Mouse (Mus musculus): ENCODE data around the gene Rhbdf1. TPM values are rescaled to one million over a fixed set of nuclear protein-coding genes. Genes with fewer than 3 reads are reported as not detected.
"Not testable (repeated sequence)": the region's sequence is repeated elsewhere in the genome, so short reads cannot be mapped to it uniquely, and the experiment has no call there.

Gene Rhbdf1
- polyA plus RNA-seq, 1 experiment from 2014 or later: 57.6 TPM

- Histone ChIP-seq H3K4me1 (peaks cover 33% of the 10 kb centered on the region), H3K4me3 (replicated peaks) (no peak overlapping the region), H3K9me3 (no peaks in the 10 kb centered on the region), H3K27ac (no peak overlapping the region), H3K27me3 (replicated peaks) (no peaks in the 10 kb centered on the region), H3K4me2 (no peak overlapping the region), H3K9ac (no peak overlapping the region), H3K36me3 (peaks cover 37% of the 10 kb centered on the region)
- WGBS: 29% methylated on average over 8 of the region's 8 CpGs
- ATAC-seq (ENCODE audit: insufficient read depth, low FRiP score, low read depth): no peak
These were observed 5.2 kb downstream of the Rhbdf1 start for GRCm38 (mm10) chr11:32216851-32217250.

- H3K9me3 ChIP-seq: no peaks in the 10 kb centered on the region
- peaks cover 28% of the 10 kb centered on the region for H3K4me1 ChIP-seq
- 91% methylated on average over 18 of the region's 18 CpGs for WGBS
- H3K27ac ChIP-seq: no peak overlapping the region
- H3K4me3 ChIP-seq (replicated peaks): no peak overlapping the region
- no peak for ATAC-seq (ENCODE audit: insufficient read depth, low FRiP score, low read depth)
- no peak overlapping the region for H3K4me2 ChIP-seq
- H3K36me3 ChIP-seq: peaks cover 47% of the 10 kb centered on the region
- no peaks in the 10 kb centered on the region for H3K27me3 ChIP-seq (replicated peaks)
- H3K9ac ChIP-seq: no peak overlapping the region
These were observed 6.5 kb downstream of the Rhbdf1 start for GRCm38 (mm10) chr11:32215372-32216162.

GRCm38 (mm10) chr11:32210623-32211022 lies 11.5 kb downstream of the Rhbdf1 start:
- H3K4me3 ChIP-seq (replicated peaks): no peak overlapping the region
- ATAC-seq (ENCODE audit: insufficient read depth, low FRiP score, low read depth): no peak
- no peak overlapping the region for H3K4me2 ChIP-seq
- peaks cover 5% of the 10 kb centered on the region; the same call in 1 of the 2 replicates for H3K4me1 ChIP-seq
- 79% methylated on average over 9 of the region's 9 CpGs for WGBS
- peaks cover 77% of the 10 kb centered on the region for H3K36me3 ChIP-seq
- no peak overlapping the region for H3K27ac ChIP-seq
- no peaks in the 10 kb centered on the region for H3K9me3 ChIP-seq
- H3K9ac ChIP-seq: no peak overlapping the region
- no peaks in the 10 kb centered on the region for H3K27me3 ChIP-seq (replicated peaks)

- Histone ChIP-seq H3K9ac (peak within 1 kb of the TSS; percentile 42), H3K4me3 (replicated peaks) (peak within 1 kb of the TSS; percentile 57), H3K9me3 (no peaks in the 10 kb centered on the region), H3K36me3 (peaks cover 30% of the 10 kb centered on the region), H3K27ac (peak within 1 kb of the TSS; percentile 70), H3K4me1 (peaks cover 10% of the 10 kb centered on the region), H3K27me3 (replicated peaks) (no peaks in the 10 kb centered on the region), H3K4me2 (peak within 1 kb of the TSS; percentile 80)
- under 1% methylated on average over 52 of the region's 52 CpGs for WGBS
- ATAC-seq (ENCODE audit: insufficient read depth, low FRiP score, low read depth): peak; percentile 100
These were observed 16.8 kb downstream of the Rhbdf1 start, which contains the start of gene Snrnp25 for GRCm38 (mm10) chr11:32205058-32205873. Gene Snrnp25 (plus strand): TSS chr11:32205415.

DNA sequence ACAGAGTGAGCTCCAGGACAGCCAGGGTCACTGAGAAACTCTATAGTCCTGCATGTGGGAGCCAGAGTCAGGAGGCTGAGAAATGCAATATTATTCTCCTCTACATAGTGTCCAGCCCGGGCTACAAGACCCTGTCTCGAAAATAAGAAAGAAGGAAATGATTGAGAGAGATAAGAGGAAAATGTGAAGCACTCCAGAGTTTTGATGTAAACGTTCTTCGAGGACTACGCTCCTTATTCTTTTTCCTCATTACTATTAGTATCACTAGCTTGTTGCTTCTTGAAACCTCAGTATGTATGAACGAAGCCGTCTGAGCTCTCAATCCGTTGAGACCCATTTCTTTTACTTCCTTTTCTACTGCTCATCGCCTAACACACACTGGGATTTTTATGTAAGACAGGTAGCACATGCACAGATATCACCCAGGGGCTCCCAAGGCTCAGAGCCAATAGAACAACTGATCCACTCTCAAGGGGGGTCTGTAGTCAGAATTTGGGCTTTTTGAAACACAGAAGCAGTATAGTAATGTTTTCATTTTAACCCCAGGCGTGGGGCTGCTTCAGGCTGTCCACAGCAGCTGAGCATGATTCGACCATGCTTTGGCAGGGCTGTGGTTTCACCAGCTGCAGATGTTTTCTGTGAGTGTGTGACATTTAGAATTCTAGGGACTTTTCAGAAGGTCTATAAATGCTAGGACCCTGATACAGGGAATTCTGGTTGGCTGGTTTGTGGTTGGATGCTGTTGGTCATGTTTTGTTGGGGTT lies 20.0 kb downstream of the Rhbdf1 start:
- no peak for ATAC-seq (ENCODE audit: insufficient read depth, low FRiP score, low read depth)
- Histone ChIP-seq H3K4me3 (replicated peaks) (no peak overlapping the region), H3K4me1 (peaks cover 10% of the 10 kb centered on the region), H3K27ac (no peak overlapping the region), H3K4me2 (no peak overlapping the region), H3K9me3 (no peaks in the 10 kb centered on the region), H3K36me3 (no peaks in the 10 kb centered on the region), H3K27me3 (replicated peaks) (no peaks in the 10 kb centered on the region), H3K9ac (no peak overlapping the region)
- WGBS: 74% methylated on average over 11 of the region's 11 CpGs

GRCm38 (mm10) chr11:32200992-32201391 lies 21.1 kb downstream of the Rhbdf1 start:
- not testable (repeated sequence) for H3K4me1 ChIP-seq; H3K36me3 ChIP-seq; H3K4me2 ChIP-seq; H3K27ac ChIP-seq; H3K4me3 ChIP-seq (replicated peaks); H3K27me3 ChIP-seq (replicated peaks); H3K9me3 ChIP-seq; ATAC-seq (ENCODE audit: insufficient read depth, low FRiP score, low read depth); H3K9ac ChIP-seq
- 44% methylated on average over 1 of the region's 1 CpGs for WGBS

DNA sequence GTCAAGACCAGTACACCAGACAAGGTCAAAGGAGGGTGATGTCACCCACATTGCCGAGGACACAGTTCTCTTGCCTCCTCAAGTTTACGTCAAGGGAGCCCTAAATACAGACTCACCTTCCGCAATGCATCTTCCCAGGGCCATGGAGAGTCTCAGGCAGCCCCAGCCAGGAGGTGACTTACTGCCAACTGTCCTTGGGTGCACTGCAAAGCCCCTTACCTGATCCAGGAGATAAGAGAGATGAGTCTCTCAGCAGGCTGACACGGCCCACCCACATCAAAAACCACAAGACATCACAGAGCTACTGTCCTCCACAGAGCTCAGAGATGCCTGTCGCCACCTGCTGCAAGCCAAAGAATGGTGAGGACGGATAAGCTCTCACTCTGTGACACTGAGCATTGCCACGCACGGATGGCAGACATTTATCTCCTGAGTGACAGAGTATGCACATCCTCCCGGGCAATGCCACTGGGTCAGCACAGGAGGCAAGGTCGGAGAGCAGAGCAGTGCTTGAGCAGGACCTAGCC lies 22.0 kb downstream of the Rhbdf1 start, which contains the start of gene Il9r:
Gene Il9r (minus strand): TSS at position 205 of the 527 bp plus-strand sequence.
- ATAC-seq (ENCODE audit: insufficient read depth, low FRiP score, low read depth): no peak
- Histone ChIP-seq H3K4me3 (replicated peaks) (no peak within 1 kb of the TSS), H3K9me3 (no peaks in the 10 kb centered on the region), H3K36me3 (no peaks in the 10 kb centered on the region), H3K4me2 (no peak within 1 kb of the TSS), H3K9ac (no peak within 1 kb of the TSS), H3K27me3 (replicated peaks) (no peaks in the 10 kb centered on the region), H3K4me1 (peaks cover 6% of the 10 kb centered on the region), H3K27ac (no peak within 1 kb of the TSS)
- WGBS: 62% methylated on average over 10 of the region's 10 CpGs

- H3K4me2 ChIP-seq: no peak overlapping the region
- WGBS: 52% methylated on average over 6 of the region's 6 CpGs
- no peak overlapping the region for H3K4me3 ChIP-seq (replicated peaks)
- H3K27ac ChIP-seq: no peak overlapping the region
- no peaks in the 10 kb centered on the region for H3K9me3 ChIP-seq
- no peak overlapping the region for H3K9ac ChIP-seq
- H3K4me1 ChIP-seq: no peaks in the 10 kb centered on the region
- ATAC-seq (ENCODE audit: insufficient read depth, low FRiP score, low read depth): no peak
- H3K27me3 ChIP-seq (replicated peaks): no peaks in the 10 kb centered on the region
- no peaks in the 10 kb centered on the region for H3K36me3 ChIP-seq
These were observed 22.9 kb downstream of the Rhbdf1 start for GRCm38 (mm10) chr11:32199230-32199629.

GRCm38 (mm10) chr11:32198256-32198955 lies 23.7 kb downstream of the Rhbdf1 start:
- Histone ChIP-seq H3K9ac (no peak overlapping the region), H3K4me2 (no peak overlapping the region), H3K36me3 (no peaks in the 10 kb centered on the region), H3K27ac (no peak overlapping the region), H3K9me3 (no peaks in the 10 kb centered on the region), H3K4me3 (replicated peaks) (no peak overlapping the region), H3K27me3 (replicated peaks) (no peaks in the 10 kb centered on the region), H3K4me1 (no peaks in the 10 kb centered on the region)
- WGBS: 70% methylated on average over 14 of the region's 14 CpGs
- no peak for ATAC-seq (ENCODE audit: insufficient read depth, low FRiP score, low read depth)

- Histone ChIP-seq H3K9me3 (no peaks in the 10 kb centered on the region), H3K27ac (no peak overlapping the region), H3K36me3 (no peaks in the 10 kb centered on the region), H3K4me3 (replicated peaks) (no peak overlapping the region), H3K4me2 (no peak overlapping the region), H3K4me1 (no peaks in the 10 kb centered on the region), H3K9ac (no peak overlapping the region), H3K27me3 (replicated peaks) (no peaks in the 10 kb centered on the region)
- ATAC-seq (ENCODE audit: insufficient read depth, low FRiP score, low read depth): no peak
- WGBS: 41% methylated on average over 3 of the region's 3 CpGs
These were observed 24.3 kb downstream of the Rhbdf1 start for GRCm38 (mm10) chr11:32197766-32198165.

DNA sequence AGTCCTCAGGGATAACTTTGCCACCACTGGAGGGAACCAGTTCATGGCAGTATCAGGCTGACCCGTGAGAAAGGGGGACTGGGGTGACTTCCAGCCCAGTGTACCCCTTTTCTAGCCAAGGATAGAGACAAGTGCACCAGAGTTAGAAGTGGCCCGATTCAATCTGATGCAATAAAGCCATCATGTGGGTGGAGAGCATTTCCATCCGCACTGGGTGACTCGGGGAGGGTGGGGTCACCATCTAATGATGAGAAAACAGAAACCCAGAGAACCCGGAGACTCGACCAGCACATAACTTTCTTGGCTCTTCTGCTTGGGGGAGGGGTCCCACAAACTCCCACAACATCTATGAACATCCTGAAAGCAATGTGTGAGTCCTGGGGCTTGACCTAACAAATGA lies 25.4 kb downstream of the Rhbdf1 start:
- Histone ChIP-seq H3K27me3 (replicated peaks) (no peaks in the 10 kb centered on the region), H3K4me2 (no peak overlapping the region), H3K9me3 (no peaks in the 10 kb centered on the region), H3K4me1 (no peaks in the 10 kb centered on the region), H3K36me3 (no peaks in the 10 kb centered on the region), H3K9ac (no peak overlapping the region), H3K4me3 (replicated peaks) (no peak overlapping the region), H3K27ac (no peak overlapping the region)
- 65% methylated on average over 6 of the region's 6 CpGs for WGBS
- no peak for ATAC-seq (ENCODE audit: insufficient read depth, low FRiP score, low read depth)

Data from stomach, embryonic 15.5 days (tissue).